Mouse (Mus musculus) liver, embryonic 14 days (tissue): ENCODE measurements around the gene Ccdc82. TPM values are rescaled to one million over a fixed set of nuclear protein-coding genes. Genes with fewer than 3 reads are reported as not detected.

Experiments
- polyA plus RNA-seq: library from polyadenylated mRNA; depleted of rRNA; stranded (reverse); fragments of >200 nt; gene quantifications from 2 replicates; pipeline ENCODE4 v1.2.3, GENCODE M21; 2012; rRNA removed

The Ccdc82 gene
- 12.5 and 13.6 TPM in 2 replicates for polyA plus RNA-seq

GRCm38 (mm10) chr9:13246815-13247638, at the start of gene Ccdc82:
Ccdc82 (plus strand) TSS chr9:13246955.

GRCm38 (mm10) chr9:13245481-13245880, 1.3 kb upstream of the Ccdc82 start, which contains the start of gene Jrkl:
Jrkl (minus strand) TSS chr9:13245829.

GRCm38 (mm10) chr9:13297668-13298512, 51.1 kb downstream of the Ccdc82 start, which contains the start of gene Maml2:
Maml2 (plus strand) TSS chr9:13297957.

Other genes starting within 250 kb of the Ccdc82 start
- gene Jrkl, start 1.1 kb upstream of the Ccdc82 start, polyA plus RNA-seq: 2.1 and 2.7 TPM in 2 replicates
- gene Maml2, start 51.0 kb downstream of the Ccdc82 start, polyA plus RNA-seq: 0.64 and 0.76 TPM in 2 replicates
- gene Gm17571, start 199.8 kb downstream of the Ccdc82 start, polyA plus RNA-seq: not detected in 2 replicates